11 mouse cellular contexts compared by ENCODE assay signal in genomic region chr2:158168741-158169211, GRCm38 (mm10). TPM values are rescaled to one million over a fixed set of nuclear protein-coding genes. Genes with fewer than 3 reads are reported as not detected.
DNase-seq lines count a peak whose midpoint lies in the region; ATAC-seq and TF ChIP-seq lines count a peak whose summit lies in the region.
"Had no signal": no experiment of that assay in that cellular context is flagged by ENCODE, and none has a peak within 500 bp of the region (broad histone marks: within the 10 kb centered on the region; RNA-seq: fewer than 3 reads in every experiment).

No protein-coding gene starts in this region.

- ATAC-seq in CD4-positive, CD25-positive, alpha-beta regulatory T cell, adult 4 months = no peak
- ATAC-seq: hindbrain, postnatal 0 days had no signal

- no peaks in the 10 kb centered on the region for H3K4me1 ChIP-seq in testis, adult 2 months (ENCODE audit: control insufficient read depth, insufficient read depth, low read length)

- peak; percentile 29 for DNase-seq in ovary, postnatal 36 days (ENCODE audit: low spot score)
- DNase-seq in ovary, postnatal 10 days (ENCODE audit: low spot score) = no peak
- DNase-seq in heart, adult 9 months (ENCODE audit: low spot score in 2 of 2) = peak; percentile 61 to 62
- DNase-seq in lung, adult 18-20 months = peak; percentile 55 to 58
- no peak for DNase-seq in embryo, embryonic 11 days
- DNase-seq: cerebellum, adult 18-20 months; midbrain, embryonic 14.5 days had no signal

- H3K4me3 ChIP-seq in testis, adult 2 months (ENCODE audit: control insufficient read depth, low read depth, low read length) = no peak overlapping the region
- H3K4me3 ChIP-seq: left cerebral cortex, adult 2 months had no signal

- H3K27ac ChIP-seq in testis, adult 2 months (ENCODE audit: control insufficient read depth, insufficient read depth, low read depth, low read length) = peak overlapping the region; percentile 23
- H3K27ac ChIP-seq: hindbrain, postnatal 0 days; left cerebral cortex, adult 2 months had no signal

- TF ChIP-seq POLR2A in testis, adult 2 months (IDR thresholded peaks at IDR 0.05; ENCODE audit: control insufficient read depth, low read depth, low read length) = no peak

- no peaks in the 10 kb centered on the region for H3K36me3 ChIP-seq in testis, adult 2 months (ENCODE audit: control insufficient read depth, insufficient read depth, low read length)

- TF ChIP-seq CTCF in testis, adult 2 months (IDR thresholded peaks at IDR 0.05; ENCODE audit: control insufficient read depth, insufficient read depth, insufficient replicate concordance, low read depth, low read length) = no peak

- no peaks in the 10 kb centered on the region for H3K27me3 ChIP-seq in testis, adult 2 months (ENCODE audit: control insufficient read depth, insufficient read depth, low read length)

RNA-seq across cellular contexts. Expression of gene Tgm2, which starts 22.5 kb away (rescaled TPM):
- 9.5 and 10.0 TPM in 2 replicates for polyA plus RNA-seq in testis, adult 2 months (2012; rRNA removed)
- 1 to 10 TPM; 3.1 to 4.4 TPM for polyA plus RNA-seq in CD4-positive, CD25-positive, alpha-beta regulatory T cell, adult 4 months (2017; shearing (Covaris generic))

Comparison
In these comparisons a context has a peak if more than half of its experiments do, and no peak if none do; other contexts are left out.
1. DNase-seq: peak in ovary, postnatal 36 days (single experiment), heart, adult 9 months (2 of 2) and lung, adult 18-20 months (2 of 2); none in ovary, postnatal 10 days (single experiment) and embryo, embryonic 11 days (single experiment).